Mouse (Mus musculus): Measurements from ENCODE around the gene Ica1.

The Ica1 gene

DNA sequence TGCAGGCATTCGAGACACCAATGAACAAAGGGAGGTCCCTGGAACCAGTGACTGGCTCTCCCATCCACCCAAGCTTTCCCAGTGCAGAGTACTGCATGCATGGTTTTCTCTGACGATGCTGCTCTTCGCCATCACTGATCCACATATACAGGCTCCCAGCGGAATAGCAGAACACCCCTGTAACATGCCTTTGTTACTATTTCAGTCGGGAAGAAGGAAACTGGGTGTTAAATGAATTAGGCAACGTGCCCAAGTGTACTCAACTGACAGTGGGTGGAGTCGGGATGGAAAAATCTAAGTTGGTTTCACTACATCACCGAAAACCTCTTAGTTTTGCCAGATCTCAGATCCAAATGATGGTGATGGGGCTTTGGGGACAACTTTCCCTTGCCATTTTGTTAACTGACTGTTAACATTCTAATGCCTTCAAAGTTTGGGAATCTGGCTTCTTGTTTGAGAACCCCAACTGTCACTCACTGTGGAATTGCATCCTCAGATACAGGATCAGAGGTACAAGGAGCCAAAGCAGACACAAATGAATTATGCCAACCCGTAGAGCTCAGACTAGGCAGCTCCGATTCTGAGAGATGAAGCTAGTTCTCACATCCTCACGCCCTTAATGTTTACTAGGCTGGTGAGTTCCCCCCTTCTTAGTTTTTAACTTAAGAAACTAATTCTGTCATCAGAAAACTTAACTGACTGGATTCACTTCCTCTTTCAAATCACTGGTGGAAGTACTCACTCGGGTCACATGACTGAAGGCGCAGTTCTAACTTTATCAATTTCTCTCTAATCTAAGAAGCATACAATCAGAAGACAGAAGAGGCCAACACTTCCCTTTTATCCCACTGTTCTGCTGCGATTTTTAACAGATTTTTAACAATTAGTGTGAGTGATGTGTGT lies 91.4 kb downstream of the Ica1 start:
- no peak for DNase-seq

DNA sequence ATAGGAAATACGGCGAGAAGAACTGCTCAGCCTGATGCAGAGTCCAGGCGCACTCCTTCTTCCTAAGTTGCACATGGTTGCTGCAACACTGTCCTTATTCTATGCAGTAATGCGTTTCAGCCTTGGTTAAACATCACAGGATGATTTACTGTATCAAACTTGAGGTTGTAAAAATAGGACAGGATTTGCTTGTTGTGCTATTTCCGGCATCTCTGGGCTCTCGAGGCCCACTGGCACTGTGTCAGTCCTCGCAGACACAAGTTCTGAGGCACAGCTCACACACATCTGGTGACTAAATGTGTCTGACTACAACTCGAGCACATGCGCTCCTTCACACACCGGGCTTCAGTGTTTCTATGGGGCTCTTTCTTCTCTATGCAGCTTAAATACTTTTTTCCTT lies 94.9 kb downstream of the Ica1 start:
- no peak for DNase-seq

GRCm38 (mm10) chr6:8680931-8681330 lies 97.4 kb downstream of the Ica1 start:
- DNase-seq, result no peak

DNA sequence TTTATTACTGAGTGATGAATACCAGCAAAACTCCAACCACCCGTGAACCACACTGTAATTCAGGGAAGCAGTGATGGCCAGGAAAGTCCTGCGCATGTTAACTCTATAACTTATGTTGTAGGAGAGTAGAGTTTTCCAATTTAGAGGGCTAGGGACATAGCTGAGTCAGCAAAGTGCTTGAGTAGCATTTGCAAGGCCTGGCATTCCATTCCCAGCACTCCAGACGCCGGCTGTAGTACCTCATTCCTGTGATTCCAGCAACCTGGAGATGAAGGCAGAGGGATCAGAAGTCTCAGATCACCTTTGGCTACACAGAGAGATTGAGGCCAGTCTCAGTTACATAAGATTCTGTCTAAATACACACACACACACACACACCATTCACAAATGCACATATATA lies 105.3 kb downstream of the Ica1 start:
- DNase-seq, result no peak

DNA sequence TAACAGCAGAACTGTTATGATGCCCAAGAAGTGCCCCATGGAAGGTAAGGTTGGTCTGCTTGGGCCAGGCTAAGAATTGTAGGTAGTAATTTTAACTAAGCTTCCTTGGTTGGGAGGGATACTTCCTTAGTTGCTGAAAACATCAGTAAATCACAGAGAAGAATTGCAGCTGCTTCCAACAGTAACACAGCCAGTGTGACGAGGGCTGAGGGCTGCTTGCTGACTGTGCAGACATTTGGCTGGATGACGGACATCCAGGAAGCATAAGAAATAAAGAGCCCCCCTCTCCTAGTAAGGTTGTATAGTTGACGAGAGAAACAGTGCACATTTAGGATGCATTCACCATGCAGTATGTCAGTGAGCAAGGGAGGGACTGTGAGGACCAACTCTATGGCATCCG lies 108.9 kb downstream of the Ica1 start:
- no peak for DNase-seq

DNA sequence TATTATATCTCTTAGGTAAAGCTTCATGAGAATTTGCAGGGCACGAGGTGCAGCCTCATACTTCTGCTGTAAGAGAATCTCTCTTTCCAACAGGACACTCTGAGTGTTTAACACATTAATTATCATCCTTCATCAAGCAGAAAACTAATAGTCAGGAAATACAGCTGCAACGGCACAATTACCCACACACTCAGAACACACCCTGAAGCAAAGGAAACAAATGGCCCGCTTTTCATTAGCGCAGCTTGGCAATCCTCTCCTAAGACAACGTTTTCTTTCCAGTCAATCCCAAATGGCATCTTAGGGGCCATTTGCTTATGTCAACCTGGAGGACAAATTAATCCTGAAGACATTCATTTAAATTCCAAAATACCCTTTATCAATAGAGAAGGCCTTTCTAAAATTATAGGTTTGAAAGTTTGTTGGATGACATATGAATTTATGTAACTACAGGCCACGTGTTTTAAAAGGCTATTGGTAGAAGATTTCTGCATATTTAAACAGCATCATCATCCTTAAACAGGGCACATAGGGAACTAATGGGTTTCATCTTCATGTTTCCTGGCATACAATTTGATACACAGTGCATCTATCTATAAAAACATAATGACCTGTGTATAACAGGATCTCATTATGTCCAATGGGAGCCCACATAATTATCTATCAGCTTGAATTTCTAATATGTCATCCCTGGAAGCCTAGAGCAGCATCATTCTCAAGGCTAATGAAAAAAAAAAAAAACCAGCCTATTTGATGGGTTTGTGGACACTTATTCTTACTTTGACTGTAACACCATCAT lies 110.1 kb downstream of the Ica1 start:
- no peak for DNase-seq

DNA sequence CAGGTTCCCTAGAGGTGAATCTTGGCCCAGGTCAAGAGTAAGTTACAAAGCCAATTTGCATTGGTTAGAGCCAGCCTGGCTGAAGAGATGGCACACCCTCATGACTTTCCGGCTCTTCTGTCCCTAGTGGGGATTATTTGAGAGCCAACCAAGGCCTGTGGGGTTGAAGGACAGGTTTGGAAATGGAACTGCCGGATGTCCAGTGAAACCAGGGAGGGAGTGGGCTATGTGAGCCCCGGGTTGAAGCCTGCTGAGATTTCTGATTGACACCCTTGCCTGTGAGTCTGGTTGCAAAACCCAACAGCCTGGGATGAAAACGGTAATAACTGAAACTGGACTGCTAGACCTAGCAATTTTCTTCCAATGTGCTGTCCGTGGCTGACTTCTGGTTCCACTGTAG lies 112.5 kb downstream of the Ica1 start:
- no peak for DNase-seq

DNA sequence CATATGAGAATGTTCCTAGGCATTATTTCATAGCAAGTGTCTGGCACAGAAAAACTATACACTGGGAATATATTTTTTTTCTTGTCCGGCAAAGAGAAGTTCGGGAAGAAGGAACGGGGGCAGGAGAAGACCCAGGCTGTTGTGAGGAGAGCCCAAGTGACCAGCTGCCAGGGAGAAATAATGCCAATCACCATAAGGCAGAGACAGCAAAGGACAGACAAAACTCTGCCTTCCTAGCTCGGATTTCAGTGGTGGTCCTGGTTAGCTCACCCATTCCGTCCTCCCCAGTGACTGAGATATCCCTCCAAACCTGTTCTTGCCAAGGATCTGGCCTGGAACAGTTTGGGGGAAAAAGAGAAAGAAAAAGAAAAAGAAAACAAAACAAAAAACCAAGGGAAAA lies 113.3 kb downstream of the Ica1 start:
- no peak for DNase-seq

DNA sequence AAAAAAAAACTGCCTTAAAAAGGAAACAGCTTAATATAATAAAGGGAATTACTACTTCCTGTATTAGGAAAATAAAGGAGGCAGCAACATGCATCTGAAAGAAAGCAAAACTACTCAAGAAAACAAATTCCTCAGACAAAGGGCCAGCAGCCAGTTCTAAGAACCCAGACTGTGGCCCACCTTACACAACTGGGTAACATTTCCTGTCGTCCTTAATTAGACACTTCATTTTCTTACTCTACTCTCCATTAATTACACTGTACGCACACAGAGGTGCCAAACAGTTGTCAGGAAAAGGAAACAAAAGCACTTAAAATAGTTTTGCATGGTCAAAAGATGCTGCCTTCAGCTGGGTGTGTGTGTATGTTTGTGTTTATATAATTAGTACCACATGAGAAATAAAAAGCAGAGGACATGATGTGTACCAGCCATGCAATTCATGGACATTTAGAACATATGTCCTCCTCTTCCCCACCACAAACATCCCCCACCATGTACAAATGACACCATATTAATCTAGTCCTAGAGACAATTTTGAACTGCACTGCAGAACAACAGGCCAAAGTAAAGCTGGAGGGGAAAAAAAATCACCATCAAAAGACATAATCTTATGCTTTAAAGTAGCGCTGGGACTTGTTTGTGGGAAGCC lies 115.1 kb downstream of the Ica1 start:
- DNase-seq, result no peak

DNA sequence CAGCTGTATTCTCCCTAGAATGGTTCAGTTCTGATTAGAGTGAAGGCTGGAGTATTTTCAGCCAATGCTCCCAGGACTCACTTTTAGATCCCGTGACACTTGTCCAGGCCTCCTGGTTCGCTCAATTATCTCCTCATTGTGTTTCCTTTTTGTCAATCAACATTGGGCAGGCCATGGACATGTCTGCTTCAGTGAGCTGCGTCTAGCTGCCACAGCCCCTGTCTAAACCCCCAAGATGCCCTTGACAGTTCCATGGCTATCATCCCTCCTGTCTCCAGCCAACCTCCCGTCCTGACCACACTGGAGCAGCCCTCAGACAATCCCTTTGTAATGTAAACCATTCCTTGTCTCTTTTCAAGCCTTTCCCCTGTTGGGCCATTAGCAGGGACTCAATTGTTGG lies 116.9 kb downstream of the Ica1 start:
- DNase-seq, result no peak

DNA sequence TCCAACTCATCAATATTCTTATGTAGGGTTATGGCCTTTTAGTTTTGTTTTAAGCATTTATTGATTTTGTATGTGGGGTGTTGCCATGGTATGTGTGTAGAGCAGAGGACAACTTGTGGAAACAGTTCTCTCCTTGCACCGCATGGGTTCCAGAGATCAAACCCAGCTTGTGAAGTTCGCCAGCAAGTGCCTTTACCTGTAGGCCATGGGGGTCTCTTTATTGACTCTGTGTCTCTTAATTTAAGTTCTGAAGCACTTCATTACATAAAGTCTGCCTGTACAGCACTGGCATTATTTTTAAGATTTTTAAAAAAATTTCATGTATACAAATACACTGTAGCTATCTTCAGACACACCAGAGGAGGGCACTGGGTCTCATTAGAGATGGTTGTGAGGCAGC lies 118.2 kb downstream of the Ica1 start:
- no peak for DNase-seq

- DNase-seq, result no peak
These were observed 118.9 kb downstream of the Ica1 start for GRCm38 (mm10) chr6:8659194-8659959.

DNA sequence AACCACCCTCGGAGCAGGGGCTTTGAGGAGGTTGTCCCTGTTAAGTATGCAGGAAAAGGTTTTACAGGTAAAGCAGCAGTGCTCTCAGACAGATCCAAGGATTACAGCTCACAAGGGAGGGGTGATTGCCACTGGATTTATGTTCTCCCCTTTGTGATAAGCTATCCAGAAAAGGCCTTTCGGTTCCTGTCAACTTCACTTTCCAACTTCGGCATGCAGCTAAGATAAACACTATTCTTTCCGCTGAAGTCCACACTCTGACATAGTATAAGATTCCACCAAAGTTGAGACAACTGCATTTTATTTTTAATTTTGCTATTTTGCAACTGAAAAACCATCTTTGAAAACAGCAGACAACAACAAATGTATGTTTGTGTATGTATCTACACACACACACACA lies 119.9 kb downstream of the Ica1 start:
- no peak for DNase-seq

- no peak for DNase-seq
These were observed 120.8 kb downstream of the Ica1 start for GRCm38 (mm10) chr6:8657459-8657858.

GRCm38 (mm10) chr6:8655454-8655853 lies 122.8 kb downstream of the Ica1 start:
- no peak for DNase-seq

DNA sequence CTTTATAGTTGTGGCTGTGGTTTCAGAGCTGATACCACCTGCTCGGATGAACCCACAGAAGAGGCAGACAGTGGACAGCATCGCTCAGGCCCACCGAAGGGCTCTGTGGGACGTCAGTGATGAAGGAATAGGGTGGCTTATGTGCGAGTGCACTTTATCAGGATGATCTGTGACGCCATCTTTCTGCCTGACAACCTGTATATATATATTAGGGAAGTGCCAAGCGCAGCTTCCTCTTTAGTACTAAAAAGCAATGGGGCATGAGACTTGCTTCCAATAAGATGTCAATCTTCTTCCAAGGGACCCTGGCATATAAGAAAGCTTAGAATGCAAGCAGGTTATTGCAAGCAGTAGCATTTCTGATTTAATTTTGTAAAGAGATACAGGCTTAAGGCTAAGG lies 127.9 kb downstream of the Ica1 start:
- DNase-seq, result no peak

GRCm38 (mm10) chr6:8649295-8649865 lies 128.9 kb downstream of the Ica1 start:
- DNase-seq, result no peak

- DNase-seq, result peak; percentile 7 to 9
These were observed 129.9 kb downstream of the Ica1 start for GRCm38 (mm10) chr6:8648185-8648901.

DNA sequence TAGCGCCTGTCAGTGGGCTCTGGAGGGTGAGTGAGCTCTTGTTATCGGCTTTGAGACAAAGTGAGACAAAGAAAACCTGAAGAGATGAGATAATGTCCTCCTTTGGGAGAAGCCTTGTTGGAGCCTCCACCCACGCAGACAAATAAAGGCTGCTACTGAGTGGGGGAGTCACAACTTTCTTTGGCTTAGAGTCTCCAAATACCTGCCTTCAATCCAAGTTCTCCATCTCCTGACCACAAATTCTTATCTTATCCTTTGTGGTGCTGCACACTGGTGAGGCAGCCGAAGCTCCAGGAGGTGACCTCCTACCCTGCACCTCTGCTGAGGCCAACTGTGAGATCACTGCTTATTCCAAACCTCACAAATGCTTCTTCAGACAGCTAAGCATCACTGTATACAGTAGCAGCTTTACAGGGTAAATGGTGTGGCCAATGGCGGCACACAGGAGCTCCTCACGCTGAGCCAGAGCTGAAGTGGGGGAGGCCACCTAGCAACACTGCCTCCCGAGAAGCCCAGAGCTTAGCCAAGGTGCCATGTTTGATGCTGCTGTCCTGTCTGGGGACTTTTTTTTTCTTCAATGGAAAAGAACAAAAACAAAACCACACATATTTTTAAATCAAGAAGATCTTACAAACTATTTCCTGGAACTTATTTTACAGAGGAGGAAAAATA lies 130.6 kb downstream of the Ica1 start:
- no peak for DNase-seq

DNA sequence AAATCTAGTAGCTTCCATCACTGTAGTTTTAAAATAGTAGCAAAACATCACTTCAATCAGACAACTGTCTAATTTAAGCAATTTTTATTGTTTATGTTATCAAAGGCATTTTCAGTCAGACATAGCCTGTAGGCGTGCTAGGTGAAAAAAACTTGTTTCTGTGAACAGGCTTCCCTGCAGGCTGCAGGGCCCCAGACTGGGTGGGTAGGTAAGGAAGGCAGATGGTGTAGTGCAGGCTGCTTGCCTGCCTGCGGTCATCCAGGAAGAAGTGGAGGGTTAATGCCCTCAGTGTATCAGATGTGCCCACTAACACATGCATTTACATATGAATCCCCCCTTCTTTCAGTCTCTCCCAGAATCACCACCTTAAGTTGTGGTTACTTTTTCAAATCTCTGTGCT lies 132.6 kb downstream of the Ica1 start:
- DNase-seq, result no peak

- no peak for DNase-seq
These were observed 133.6 kb downstream of the Ica1 start for GRCm38 (mm10) chr6:8644703-8645102.

Data from kidney, adult 8-10 months (tissue).